Mouse (Mus musculus) megakaryocyte, adult 5-6 weeks (primary cell): ENCODE measurements around the gene Zfp719. TPM values are rescaled to one million over a fixed set of nuclear protein-coding genes. Genes with fewer than 3 reads are reported as not detected.

ENCODE experiments used
- ATAC-seq: 2 replicates; pipeline ENCODE4 v1.8.0; 2016; ENCODE audit warnings: mild to moderate bottlenecking, inconsistent platforms; ENCODE audit not compliant: poor library complexity, severe bottlenecking
- total RNA-seq, 2 experiments: library from RNA; stranded (forward) in 1 of 2; stranded (reverse) in 1 of 2; fragments of 153-499, 151-499 nt in 1 of 2; fragments of 221-1000, 200-1000 nt in 1 of 2; gene quantifications; 2 replicates each; pipeline versions ENCODE4 v1.2.3 to v1.2.4; 2015 to 2017

Gene Zfp719
- total RNA-seq, 2 experiments from 2014 or later = 6.9 to 7.1 TPM

DNA sequence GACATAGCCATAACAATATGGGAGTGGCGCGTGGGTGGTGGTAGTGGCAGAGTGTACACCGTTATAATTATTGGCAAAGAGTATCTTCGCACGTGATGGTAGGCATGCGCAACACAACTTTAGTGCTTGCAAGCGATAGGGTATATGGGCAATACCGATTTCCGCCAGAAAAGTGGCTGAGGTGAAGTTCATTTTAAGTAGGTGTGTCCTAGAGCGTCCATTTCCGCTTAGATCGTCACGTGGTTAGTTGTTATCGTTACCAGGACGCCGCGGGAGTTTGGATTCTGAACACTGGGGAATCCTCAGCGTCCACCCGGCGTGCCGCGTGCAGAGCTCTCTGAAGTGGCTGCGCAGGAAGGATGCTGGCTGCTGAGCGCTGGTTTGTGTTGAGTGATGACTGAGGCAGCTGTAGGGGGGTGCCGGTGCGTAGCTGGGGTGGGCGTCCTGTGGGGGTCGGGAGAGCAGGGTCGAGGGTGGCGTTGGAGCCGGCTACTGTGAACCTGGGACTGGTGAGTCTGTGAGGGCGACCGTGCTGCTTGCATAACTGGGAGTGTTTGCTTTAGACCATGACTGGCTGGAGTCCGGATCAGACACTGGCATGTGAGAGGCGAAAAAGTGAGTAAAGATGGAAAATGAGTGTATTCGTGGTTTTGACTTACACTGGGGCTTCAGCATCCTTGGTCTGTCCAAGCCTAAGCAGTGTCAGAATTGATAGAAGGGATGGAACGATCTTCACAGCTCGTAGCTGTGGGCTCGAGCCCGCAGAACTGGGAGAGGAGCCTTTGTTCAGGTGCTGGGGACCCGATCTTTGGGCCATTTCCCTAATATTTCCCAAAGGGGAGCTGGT lies 27.7 kb downstream of the Zfp719 start, which contains the start of gene Zfp819:
Gene Zfp819, plus strand, starts transcription at position 274 of the 847 bp plus-strand sequence.
- ATAC-seq = peak; percentile 60

DNA sequence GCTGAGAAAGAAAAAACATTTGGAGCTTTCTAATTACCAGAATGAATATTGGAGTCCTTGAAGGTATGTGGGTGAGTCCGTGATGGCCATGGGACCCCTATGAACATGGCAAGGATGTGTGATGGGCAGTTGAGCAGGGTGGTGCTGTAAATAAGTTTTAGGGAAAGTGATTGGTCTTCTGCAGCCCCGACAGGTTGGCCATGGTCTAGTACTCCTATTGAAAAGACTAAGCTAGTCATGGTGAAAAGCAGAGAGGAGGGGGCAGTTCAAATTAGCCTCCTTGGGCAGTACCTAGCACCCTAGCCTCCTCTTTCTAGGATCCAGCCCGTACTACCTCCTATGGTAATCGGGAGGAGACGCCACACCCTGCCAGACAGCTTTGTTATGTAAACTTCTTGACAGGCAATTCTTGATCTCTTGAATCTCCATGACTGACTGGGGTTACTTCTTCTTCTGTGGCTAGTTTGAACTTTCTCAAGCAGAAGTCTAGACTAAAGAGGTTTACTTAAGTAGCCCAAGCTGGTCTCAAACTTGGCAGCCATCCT lies 28.4 kb downstream of the Zfp719 start:
- peak; percentile 89 for ATAC-seq

GRCm38 (mm10) chr7:43608316-43608824 lies 29.0 kb downstream of the Zfp719 start:
- peak; percentile 19; the same call in 1 of the 2 replicates for ATAC-seq

DNA sequence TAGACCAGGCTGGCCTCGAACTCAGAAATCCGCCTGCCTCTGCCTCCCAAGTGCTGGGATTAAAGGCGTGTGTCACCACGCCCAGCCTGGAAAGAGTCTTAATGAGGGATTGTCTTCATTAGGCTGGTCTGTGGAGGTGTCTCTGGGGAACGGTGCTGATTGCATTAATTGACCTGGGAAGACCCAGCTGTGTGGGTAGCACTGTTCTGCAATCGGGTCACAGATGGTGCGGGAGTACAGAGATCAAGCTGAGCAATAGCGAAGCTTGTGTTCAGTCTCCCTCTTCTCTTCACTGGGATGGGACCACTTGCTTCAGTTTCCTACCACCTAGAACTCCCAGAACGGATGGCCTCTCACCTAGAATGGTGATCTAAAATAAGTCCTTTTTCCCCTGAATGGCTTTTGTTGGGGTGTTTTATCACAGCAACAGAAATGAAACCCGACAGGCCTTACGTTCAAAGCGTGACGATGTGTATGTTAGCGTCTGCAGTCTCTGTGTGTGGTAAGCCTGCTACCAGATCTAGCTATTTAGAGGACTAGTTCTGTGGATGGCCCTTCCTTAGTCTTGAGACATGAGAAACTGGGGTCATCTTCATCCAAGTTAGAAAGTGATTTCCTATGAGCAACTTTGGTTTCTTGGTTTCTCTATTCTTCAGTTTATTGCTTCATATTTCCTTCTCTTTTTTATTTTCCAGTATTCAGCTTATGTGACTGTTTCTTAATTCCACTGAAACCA lies 34.6 kb downstream of the Zfp719 start:
- peak; percentile 87 for ATAC-seq

DNA sequence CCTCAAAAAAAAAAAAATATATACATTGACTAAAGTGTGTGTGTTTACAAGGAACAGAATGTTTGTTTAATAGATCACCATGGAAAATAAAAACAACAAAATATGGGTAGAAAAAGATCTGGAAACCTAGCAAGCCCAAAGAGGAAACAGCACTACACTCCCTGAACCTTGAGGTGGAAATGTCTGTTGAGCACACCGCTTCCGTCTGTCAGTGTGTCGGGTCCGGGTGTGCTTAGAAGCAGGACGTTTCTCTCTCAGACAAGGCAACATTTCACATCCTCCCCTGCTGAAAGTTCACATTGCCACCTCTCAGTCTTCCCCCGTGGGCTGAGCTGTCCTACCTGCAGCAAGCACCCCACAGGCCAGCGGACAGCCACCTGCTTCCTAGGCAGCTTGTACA lies 43.5 kb downstream of the Zfp719 start:
- peak; percentile 43; the same call in 1 of the 2 replicates for ATAC-seq

GRCm38 (mm10) chr7:43623819-43624218 lies 44.4 kb downstream of the Zfp719 start:
- no peak for ATAC-seq

DNA sequence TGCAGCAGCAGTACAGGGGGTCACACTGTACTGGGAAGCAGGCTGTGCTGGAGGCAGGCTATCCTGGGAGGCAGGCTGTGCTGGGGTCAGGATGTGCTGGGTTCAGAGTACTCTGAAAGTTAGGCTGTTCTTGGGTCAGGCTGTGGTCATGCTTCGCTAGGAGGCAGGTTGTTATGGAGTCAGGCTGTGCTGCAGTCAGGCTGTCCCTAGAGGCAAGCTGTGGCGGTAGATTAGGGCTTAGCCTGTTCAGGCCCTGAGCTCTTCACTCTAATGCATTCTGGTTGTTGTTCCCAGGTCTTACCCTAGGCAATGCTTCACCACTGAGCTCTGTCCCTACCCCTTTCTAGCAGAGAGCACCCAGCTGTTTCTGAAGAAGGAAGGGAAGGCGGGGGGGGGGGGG lies 45.7 kb downstream of the Zfp719 start:
- no peak for ATAC-seq

DNA sequence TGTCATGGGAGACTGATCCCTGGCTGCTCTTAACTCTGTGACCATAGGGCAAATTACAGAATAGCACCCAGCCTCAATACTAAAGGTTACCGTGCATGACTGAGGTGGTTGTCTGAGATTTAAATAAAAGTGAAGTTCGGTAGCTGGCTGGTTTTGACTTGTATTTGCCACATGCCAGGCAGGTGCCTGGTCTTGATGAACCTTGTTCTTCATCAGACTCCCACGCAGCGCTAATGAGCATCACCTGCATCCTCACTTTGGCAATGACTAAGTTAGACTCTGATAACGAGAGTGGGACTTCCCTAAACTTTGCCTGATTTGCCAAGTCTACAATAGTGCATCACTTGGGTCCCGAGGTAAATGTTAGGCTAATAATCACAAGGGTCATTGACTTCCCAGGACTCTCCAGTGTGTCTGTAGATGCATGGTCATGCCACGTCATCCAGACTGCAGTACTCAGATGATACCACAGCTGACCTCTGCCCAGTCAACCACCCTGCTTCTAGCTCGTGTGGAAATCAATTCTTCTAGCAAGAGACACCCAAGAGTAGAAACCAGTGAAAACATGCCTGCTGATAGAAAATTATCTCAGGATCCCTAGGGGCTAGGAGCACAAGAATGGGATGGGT lies 46.5 kb downstream of the Zfp719 start:
- ATAC-seq = no peak

- ATAC-seq = no peak
These were observed 54.5 kb downstream of the Zfp719 start for GRCm38 (mm10) chr7:43633940-43634339.

- ATAC-seq = no peak
These were observed 55.1 kb downstream of the Zfp719 start, which contains the start of gene Ceacam18 for GRCm38 (mm10) chr7:43634500-43634899. TSS of gene Ceacam18 (plus strand) at chr7:43634707.

DNA sequence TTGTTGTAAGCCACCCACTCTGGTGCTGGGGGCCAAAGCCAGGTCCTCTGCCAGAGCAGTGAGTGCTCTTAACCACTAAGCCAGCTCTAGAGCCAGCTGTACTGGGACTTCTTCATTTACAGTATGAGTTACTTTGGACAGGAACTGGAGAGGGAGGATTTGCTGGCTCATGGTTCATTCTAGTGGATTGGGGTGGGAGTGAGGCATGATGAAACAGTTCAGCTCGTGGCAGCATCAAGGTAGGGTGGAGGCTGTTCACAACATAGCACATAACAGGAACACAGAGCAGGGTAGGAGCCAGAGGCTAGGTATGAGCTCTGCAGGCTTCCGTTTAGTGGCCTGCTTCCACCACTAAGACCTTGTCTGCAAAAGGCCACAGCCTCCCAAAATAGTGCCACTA lies 56.8 kb downstream of the Zfp719 start:
- peak; percentile 91 for ATAC-seq

DNA sequence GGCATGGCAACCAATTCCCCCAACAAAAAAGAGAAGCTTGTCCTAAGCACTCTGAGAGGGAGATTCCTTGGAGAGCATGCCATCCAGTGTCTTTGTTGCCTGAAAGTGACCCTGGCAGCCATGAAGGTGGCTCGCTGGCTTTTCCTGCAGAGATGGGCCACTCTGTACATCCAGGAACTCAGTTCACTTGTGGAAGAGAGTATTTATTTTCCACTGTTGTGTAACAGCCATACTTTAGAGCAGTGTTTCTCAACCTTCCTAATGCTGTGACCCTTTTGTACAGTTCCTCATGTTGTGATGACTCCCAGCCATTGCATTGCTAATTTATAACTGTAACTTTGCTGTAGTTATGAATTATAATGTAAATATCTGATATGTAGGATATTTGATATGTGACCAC lies 57.7 kb downstream of the Zfp719 start:
- peak; percentile 71 for ATAC-seq

DNA sequence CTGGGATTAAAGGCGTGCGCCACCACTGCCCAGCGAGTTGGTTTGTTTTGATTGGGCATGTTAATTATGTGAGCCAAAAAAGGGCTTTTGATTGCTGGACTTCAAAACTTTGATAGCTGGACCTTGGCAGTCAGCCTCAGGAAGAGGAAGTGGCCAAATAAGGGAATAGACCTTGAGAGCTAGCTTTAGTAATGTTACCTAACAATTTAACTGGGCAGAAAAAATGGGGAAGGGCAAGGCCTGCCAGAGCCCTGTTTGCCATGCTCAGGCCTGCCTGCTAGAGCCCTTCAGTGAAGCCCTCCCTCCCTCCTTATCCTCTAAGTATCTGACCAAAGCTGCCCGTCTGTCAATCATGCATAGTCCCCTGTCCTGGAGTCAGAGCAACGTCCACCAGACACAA lies 63.2 kb downstream of the Zfp719 start:
- peak; percentile 92 for ATAC-seq

Other genes starting within 250 kb of the Zfp719 start
- gene Siglecf, start 228.3 kb upstream of the Zfp719 start, total RNA-seq (2015) = 9.6 and 9.9 TPM in 2 replicates
- gene Siglecf, start 228.3 kb upstream of the Zfp719 start, total RNA-seq (2017) = 6.5 and 8.7 TPM in 2 replicates
- 13.9 and 14.7 TPM in 2 replicates for gene Siglecg, start 171.4 kb upstream of the Zfp719 start, total RNA-seq (2015)
- gene Siglecg, start 171.4 kb upstream of the Zfp719 start, total RNA-seq (2017) = 11.1 and 12.3 TPM in 2 replicates
- not detected in 2 replicates for gene Lim2, start 151.9 kb upstream of the Zfp719 start, total RNA-seq (2015)
- gene Lim2, start 151.9 kb upstream of the Zfp719 start, total RNA-seq (2017) = not detected in 2 replicates
- 41.6 and 53.1 TPM in 2 replicates for gene Nkg7, start 142.5 kb upstream of the Zfp719 start, total RNA-seq (2015)
- 13.1 and 23.4 TPM in 2 replicates for gene Nkg7, start 142.5 kb upstream of the Zfp719 start, total RNA-seq (2017)
- not detected in 2 replicates for gene Cldnd2, start 138.8 kb upstream of the Zfp719 start, total RNA-seq (2015)
- gene Cldnd2, start 138.8 kb upstream of the Zfp719 start, total RNA-seq (2017) = not detected in 2 replicates
- 128 and 130 TPM in 2 replicates for gene Etfb, start 135.5 kb upstream of the Zfp719 start, total RNA-seq (2015)
- 201 and 203 TPM in 2 replicates for gene Etfb, start 135.5 kb upstream of the Zfp719 start, total RNA-seq (2017)
- not detected in 2 replicates for gene Gm45233, start 135.5 kb upstream of the Zfp719 start, total RNA-seq (2015)
- gene Gm45233, start 135.5 kb upstream of the Zfp719 start, total RNA-seq (2017) = 1.8 and 3.1 TPM in 2 replicates
- 2.9 and 3.1 TPM in 2 replicates for gene Vsig10l, start 116.5 kb upstream of the Zfp719 start, total RNA-seq (2015)
- 2.7 and 4.5 TPM in 2 replicates for gene Vsig10l, start 116.5 kb upstream of the Zfp719 start, total RNA-seq (2017)
- not detected in 2 replicates for gene Iglon5, start 89.5 kb upstream of the Zfp719 start, total RNA-seq (2015)
- gene Iglon5, start 89.5 kb upstream of the Zfp719 start, total RNA-seq (2017) = not detected in 2 replicates
- gene 4931406B18Rik, start 73.7 kb upstream of the Zfp719 start, total RNA-seq (2015) = not detected in 2 replicates
- gene 4931406B18Rik, start 73.7 kb upstream of the Zfp719 start, total RNA-seq (2017) = not detected in 2 replicates
- gene Cd33, start 35.2 kb upstream of the Zfp719 start, total RNA-seq (2015) = 80.0 and 80.1 TPM in 2 replicates
- 36.3 and 48.1 TPM in 2 replicates for gene Cd33, start 35.2 kb upstream of the Zfp719 start, total RNA-seq (2017)
- gene Zfp658, start 17.4 kb upstream of the Zfp719 start, total RNA-seq (2015) = 6.3 and 8.1 TPM in 2 replicates
- gene Zfp658, start 17.4 kb upstream of the Zfp719 start, total RNA-seq (2017) = 6.9 and 7.4 TPM in 2 replicates
- not detected in 2 replicates for gene Zfp819, start 27.6 kb downstream of the Zfp719 start, total RNA-seq (2015)
- gene Zfp819, start 27.6 kb downstream of the Zfp719 start, total RNA-seq (2017) = not detected in 2 replicates
- gene Ceacam18, start 55.1 kb downstream of the Zfp719 start, total RNA-seq (2015) = not detected in 2 replicates
- gene Ceacam18, start 55.1 kb downstream of the Zfp719 start, total RNA-seq (2017) = not detected in 2 replicates
- gene Siglece, start 80.6 kb downstream of the Zfp719 start, total RNA-seq (2015) = 41.6 and 46.2 TPM in 2 replicates
- gene Siglece, start 80.6 kb downstream of the Zfp719 start, total RNA-seq (2017) = 22.1 and 29.7 TPM in 2 replicates
- 4.7 and 5.3 TPM in 2 replicates for gene Ctu1, start 92.4 kb downstream of the Zfp719 start, total RNA-seq (2015)
- 3.7 and 3.9 TPM in 2 replicates for gene Ctu1, start 92.4 kb downstream of the Zfp719 start, total RNA-seq (2017)
- not detected in 2 replicates for gene Klk14, start 110.8 kb downstream of the Zfp719 start, total RNA-seq (2015)
- not detected in 2 replicates for gene Klk14, start 110.8 kb downstream of the Zfp719 start, total RNA-seq (2017)
- not detected in 2 replicates for gene Klk13, start 133.0 kb downstream of the Zfp719 start, total RNA-seq (2015)
- not detected in 2 replicates for gene Klk13, start 133.0 kb downstream of the Zfp719 start, total RNA-seq (2017)
- gene Klk12, start 189.3 kb downstream of the Zfp719 start, total RNA-seq (2015) = not detected in 2 replicates
- gene Klk12, start 189.3 kb downstream of the Zfp719 start, total RNA-seq (2017) = not detected in 2 replicates
- not detected in 2 replicates for gene Klk11, start 195.0 kb downstream of the Zfp719 start, total RNA-seq (2015)
- not detected in 2 replicates for gene Klk11, start 195.0 kb downstream of the Zfp719 start, total RNA-seq (2017)
- gene Klk10, start 201.4 kb downstream of the Zfp719 start, total RNA-seq (2015) = not detected in 2 replicates
- gene Klk10, start 201.4 kb downstream of the Zfp719 start, total RNA-seq (2017) = not detected in 2 replicates
- not detected in 2 replicates for gene Klk9, start 212.3 kb downstream of the Zfp719 start, total RNA-seq (2015)
- gene Klk9, start 212.3 kb downstream of the Zfp719 start, total RNA-seq (2017) = not detected in 2 replicates
- 10.4 and 13.7 TPM in 2 replicates for gene Klk8, start 218.0 kb downstream of the Zfp719 start, total RNA-seq (2015)
- gene Klk8, start 218.0 kb downstream of the Zfp719 start, total RNA-seq (2017) = 5.0 and 10.2 TPM in 2 replicates
- not detected in 2 replicates for gene Klk7, start 231.7 kb downstream of the Zfp719 start, total RNA-seq (2015)
- gene Klk7, start 231.7 kb downstream of the Zfp719 start, total RNA-seq (2017) = not detected in 2 replicates
- not detected in 2 replicates for gene Klk6, start 244.9 kb downstream of the Zfp719 start, total RNA-seq (2015)
- gene Klk6, start 244.9 kb downstream of the Zfp719 start, total RNA-seq (2017) = not detected in 2 replicates